Mouse (Mus musculus): ENCODE measurements around the gene Aqp9.

GRCm38 (mm10) chr9:71070628-71071027 is 97.9 kb downstream of the Aqp9 start:
- TF ChIP-seq POLR2A (IDR thresholded peaks at IDR 0.05; ENCODE audit: borderline replicate concordance, insufficient read depth, low read length) = no peak
- no peak for TF ChIP-seq CTCF (IDR thresholded peaks at IDR 0.05; ENCODE audit: borderline replicate concordance, insufficient read depth, low read depth, low read length)

Measured in cerebellum, adult 2 months (tissue).